Mouse (Mus musculus) cerebellum, adult (tissue): ENCODE measurements at regions not wholly inside any gene's neighbourhood (a gene's known extent, or its start where the extent isn't known, plus 50 kb on each side); places are given as distances from the start of the nearest gene placed in this dataset.

Experiments
- ATAC-seq: cut with Nextera tagmentation; 2 replicates; pipeline ENCODE4 v1.9.2; 2017; ENCODE audit warnings: mild to moderate bottlenecking, moderate library complexity, mixed read lengths; ENCODE audit not compliant: insufficient number of reproducible peaks, low FRiP score, low TSS enrichment

GRCm38 (mm10) chr7:123896759-123897444 lies 85.8 kb upstream of the Hs3st4 start:
- no peak for ATAC-seq

DNA sequence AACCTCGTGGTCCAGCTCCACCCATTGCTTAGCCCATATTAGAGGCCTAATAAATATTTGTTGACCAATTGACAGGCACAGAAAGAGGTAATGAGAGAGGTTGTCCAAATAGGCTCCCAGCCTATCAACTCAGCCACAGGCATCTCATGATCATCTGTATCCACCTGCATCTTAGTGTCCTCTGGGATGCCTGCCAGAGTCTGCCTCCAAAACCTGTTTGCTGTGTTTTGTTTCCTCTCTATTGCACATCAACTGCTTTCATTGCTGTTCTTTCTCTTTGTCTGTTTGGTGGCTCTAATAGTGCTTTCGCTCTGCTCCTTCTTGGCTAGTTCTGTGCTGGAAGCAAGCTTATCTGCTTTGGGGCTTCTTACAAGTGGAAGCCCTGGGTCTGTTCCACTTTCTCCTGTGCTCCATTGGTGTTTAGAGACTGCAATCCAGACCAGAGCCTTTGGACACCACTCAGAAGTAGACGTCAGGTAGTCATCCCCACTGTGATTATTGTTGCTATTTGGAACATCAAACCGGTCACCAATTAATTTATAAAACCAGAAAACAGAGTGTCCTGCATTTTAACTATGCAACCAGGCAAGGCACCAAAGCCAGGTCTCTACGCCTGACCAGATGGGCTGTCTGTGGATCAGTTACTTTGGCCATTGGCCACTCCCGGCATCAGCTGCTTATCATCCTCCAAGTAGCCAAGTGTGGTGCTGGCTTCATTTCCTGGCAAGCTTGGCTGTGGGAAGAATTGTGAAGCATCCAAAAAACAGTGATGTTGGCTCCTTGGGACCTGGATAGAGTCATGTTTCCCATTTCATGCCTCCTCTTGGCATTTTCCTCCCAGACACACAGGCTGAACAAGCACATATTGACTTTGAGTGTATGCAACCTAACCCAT lies 74.5 kb upstream of the Hs3st4 start:
- peak; percentile 74 for ATAC-seq

DNA sequence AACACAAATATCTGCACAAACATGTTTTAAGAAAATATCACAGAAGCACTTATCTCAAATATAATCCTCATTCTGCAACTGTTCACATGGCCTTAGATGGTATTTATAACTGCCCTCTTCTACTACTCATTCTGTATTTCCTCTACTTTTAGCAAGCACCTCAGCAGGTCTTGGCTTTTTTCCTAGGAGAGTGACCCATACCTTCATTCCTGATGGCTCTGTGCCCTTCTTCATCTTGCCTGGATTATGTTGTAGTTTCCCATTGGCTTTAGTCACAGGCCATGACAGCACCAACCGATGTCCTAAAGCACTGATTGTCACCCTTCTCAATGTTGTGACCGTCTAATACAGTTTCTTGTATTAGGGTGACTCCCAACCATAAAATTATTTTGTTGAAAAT lies 61.2 kb upstream of the Hs3st4 start:
- ATAC-seq, result no peak

- ATAC-seq, result no peak
Observed at GRCm38 (mm10) chr7:123932486-123932885, 50.2 kb upstream of the Hs3st4 start.
